Mouse (Mus musculus): ENCODE measurements at regions not wholly inside any gene's neighbourhood (a gene's known extent, or its start where the extent isn't known, plus 50 kb on each side); places are given as distances from the start of the nearest gene placed in this dataset.
A peak's percentile ranks its signal among the peaks of the same experiment; 100 is the strongest.

GRCm38 (mm10) chr19:59646656-59647055, 188.5 kb downstream of the Emx2 start:
- no peak for DNase-seq

GRCm38 (mm10) chr19:59649421-59649820, 191.2 kb downstream of the Emx2 start:
- DNase-seq = no peak

GRCm38 (mm10) chr19:59650611-59651329, 192.6 kb downstream of the Emx2 start:
- no peak for DNase-seq

GRCm38 (mm10) chr19:59653631-59654367, 195.6 kb downstream of the Emx2 start:
- no peak for DNase-seq

- DNase-seq = no peak
These were observed 197.1 kb downstream of the Emx2 start for GRCm38 (mm10) chr19:59655321-59655720.

GRCm38 (mm10) chr19:59669793-59670192, 211.6 kb downstream of the Emx2 start:
- no peak for DNase-seq

GRCm38 (mm10) chr19:59673537-59673936, 215.4 kb downstream of the Emx2 start:
- no peak for DNase-seq

- no peak for DNase-seq
These were observed 221.0 kb downstream of the Emx2 start for GRCm38 (mm10) chr19:59679191-59679590.

GRCm38 (mm10) chr19:59680356-59680755, 222.2 kb downstream of the Emx2 start:
- DNase-seq = no peak

GRCm38 (mm10) chr19:59684292-59684691, 226.1 kb downstream of the Emx2 start:
- no peak for DNase-seq

- DNase-seq = no peak
These were observed 227.9 kb downstream of the Emx2 start for GRCm38 (mm10) chr19:59685826-59686717.

GRCm38 (mm10) chr19:59687206-59687605, 229.0 kb downstream of the Emx2 start:
- DNase-seq = no peak

- no peak for DNase-seq
These were observed 229.5 kb downstream of the Emx2 start for GRCm38 (mm10) chr19:59687681-59688080.

- no peak for DNase-seq
These were observed 233.4 kb downstream of the Emx2 start for GRCm38 (mm10) chr19:59691541-59692096.

GRCm38 (mm10) chr19:59697628-59698027, 239.5 kb downstream of the Emx2 start:
- no peak for DNase-seq

GRCm38 (mm10) chr19:59700187-59700586, 242.0 kb downstream of the Emx2 start:
- no peak for DNase-seq

- DNase-seq = no peak
These were observed 236.3 kb downstream of the Rab11fip2 start for GRCm38 (mm10) chr19:59707106-59707505.

GRCm38 (mm10) chr19:59709180-59709579, 234.3 kb downstream of the Rab11fip2 start:
- no peak for DNase-seq

GRCm38 (mm10) chr19:59715086-59715485, 228.4 kb downstream of the Rab11fip2 start:
- no peak for DNase-seq

- no peak for DNase-seq
These were observed 225.5 kb downstream of the Rab11fip2 start for GRCm38 (mm10) chr19:59717813-59718483.

- DNase-seq = no peak
These were observed 204.9 kb downstream of the Rab11fip2 start for GRCm38 (mm10) chr19:59738541-59738940.

- DNase-seq = peak; percentile 5 to 9
These were observed 200.5 kb downstream of the Rab11fip2 start for GRCm38 (mm10) chr19:59742946-59743345.

All from B cell, adult 2 months (primary cell).